In genomic region chr12:85175926-85176845, GRCm38 (mm10) we compare ENCODE assay signal across 10 mouse cellular contexts. TPM values are rescaled to one million over a fixed set of nuclear protein-coding genes. Genes with fewer than 3 reads are reported as not detected.
DNase-seq lines count a peak whose midpoint lies in the region; ATAC-seq and TF ChIP-seq lines count a peak whose summit lies in the region.
"Had no signal": no experiment of that assay in that cellular context is flagged by ENCODE, and none has a peak within 500 bp of the region (broad histone marks: within the 10 kb centered on the region; RNA-seq: fewer than 3 reads in every experiment).

No protein-coding gene starts in this region.

- no peak for TF ChIP-seq CTCF in kidney, postnatal 0 days (IDR thresholded peaks at IDR 0.05; ENCODE audit: low read depth)

- peak; percentile 49 for DNase-seq in adrenal gland, postnatal 10 days
- no peak for DNase-seq in adrenal gland, postnatal 4 days (ENCODE audit: low spot score in 2 of 2)
- peak; percentile 9 for DNase-seq in thymus, postnatal 4 days
- no peak for DNase-seq in thymus, postnatal 36 days
- DNase-seq in kidney, postnatal 0 days (ENCODE audit: low spot score) = peak; percentile 65
- DNase-seq in spleen, postnatal 10 days (ENCODE audit: low spot score in 2 of 2) = no peak
- no peak for DNase-seq in frontal cortex, postnatal 36 days (ENCODE audit: low spot score in 2 of 2)

- no peaks in the 10 kb centered on the region for H3K9me3 ChIP-seq in kidney, postnatal 0 days (replicated peaks; ENCODE audit: low read length)

- peaks cover 36% of the 10 kb centered on the region for H3K79me2 ChIP-seq in myocyte (ENCODE audit: control insufficient read depth, insufficient read depth)

- H3K4me1 ChIP-seq in kidney, postnatal 0 days (replicated peaks; ENCODE audit: insufficient read depth, low read length) = peaks cover 20% of the 10 kb centered on the region

- ATAC-seq in kidney, postnatal 0 days (replicated peaks; ENCODE audit: low FRiP score, low read depth) = peak; percentile 70

- H3ac ChIP-seq in myocyte (ENCODE audit: control insufficient read depth, insufficient read length) = peak overlapping the region; percentile 28

- peak overlapping the region; percentile 62 for H3K4me2 ChIP-seq in kidney, postnatal 0 days (ENCODE audit: low read length)
- H3K4me2 ChIP-seq in myocyte (ENCODE audit: low read depth) = peak overlapping the region; percentile 88

- H3K27me3 ChIP-seq in kidney, postnatal 0 days (ENCODE audit: insufficient read depth, low read length) = no peaks in the 10 kb centered on the region; the same call in 1 of the 2 replicates
- no peaks in the 10 kb centered on the region for H3K27me3 ChIP-seq in myocyte (ENCODE audit: control insufficient read depth, insufficient read depth, insufficient read length)

- H3K36me3 ChIP-seq in kidney, postnatal 0 days (ENCODE audit: insufficient read depth, low read length) = no peaks in the 10 kb centered on the region
- no peaks in the 10 kb centered on the region for H3K36me3 ChIP-seq in myocyte (ENCODE audit: control insufficient read depth, insufficient read depth)

- peak overlapping the region; percentile 31; the same call in 1 of the 2 replicates for H3K4me3 ChIP-seq in kidney, postnatal 0 days (replicated peaks; ENCODE audit: low read depth, low read length)
- peak overlapping the region; percentile 82 for H3K4me3 ChIP-seq in myocyte

- no peak overlapping the region for H3K27ac ChIP-seq in kidney, postnatal 0 days

- WGBS in kidney, postnatal 0 days = 13% methylated on average over 11 of the region's 11 CpGs

- peak overlapping the region; percentile 23; the same call in 1 of the 2 replicates for H3K9ac ChIP-seq in kidney, postnatal 0 days (ENCODE audit: low read depth, low read length)

- TF ChIP-seq POLR2A in myocyte (IDR thresholded peaks at IDR 0.05; ENCODE audit: insufficient read length, low read depth) = peak; percentile 87

TF ChIP-seq in myocyte, 11 proteins besides CTCF, POLR2A, EP300 and RAD21:
- no peak for TF ChIP-seq MAX (IDR thresholded peaks at IDR 0.05; ENCODE audit: low read depth)
- peak; percentile 84 for TF ChIP-seq POLR2AphosphoS2 (IDR thresholded peaks at IDR 0.05; ENCODE audit: insufficient read length, low read depth)
- TF ChIP-seq MYOD1 (IDR thresholded peaks at IDR 0.05; ENCODE audit: control insufficient read depth in 1 of 3, insufficient read length in 2 of 3, low read depth in 2 of 3) = peak in 1 of 3 experiments; percentile 38
- no peak for TF ChIP-seq TCF12 (IDR thresholded peaks at IDR 0.05; ENCODE audit: insufficient read depth, poor library complexity, severe bottlenecking)
- TF ChIP-seq MYOG (IDR thresholded peaks at IDR 0.05; ENCODE audit: control insufficient read depth in 1 of 3, insufficient read depth in 1 of 3, insufficient read length in 2 of 3, low read depth in 2 of 3) = peak in 1 of 3 experiments; percentile 39
TF ChIP-seq in myocyte: peak in this region for 3.

RNA-seq across cellular contexts. Expression of gene Pgf, which starts 1.4 kb away (rescaled TPM):
- 1 to 10 TPM; 1.8 TPM for total RNA-seq in adrenal gland, postnatal 10 days (2021)
- total RNA-seq in adrenal gland, postnatal 4 days (2021) = 1 to 10 TPM; 3.2 to 4.3 TPM
- 5.6 and 6.1 TPM in 2 replicates for polyA plus RNA-seq in kidney, postnatal 0 days (2015; fragmentation: Nextera tagmentation; extraction: Ambion mirVana)
- 41.9 TPM for polyA plus RNA-seq in myocyte (2012; fragmentation: generic; extraction: Trizol)
- total RNA-seq: neutrophil, adult 5-6 weeks had no signal
- polyA plus RNA-seq: erythroblast, embryonic 14.5 days had no signal

RNA-seq across cellular contexts. Expression of gene Rps6kl1, which starts 25.1 kb away (rescaled TPM):
- 1 to 10 TPM; 1.1 to 2.3 TPM for total RNA-seq in adrenal gland, postnatal 10 days (2021)
- 1 to 10 TPM; 3.6 to 3.9 TPM for total RNA-seq in adrenal gland, postnatal 4 days (2021)
- 0.87 and 1.1 TPM in 2 replicates for polyA plus RNA-seq in kidney, postnatal 0 days (2015; fragmentation: Nextera tagmentation; extraction: Ambion mirVana)
- polyA plus RNA-seq in myocyte (2012; fragmentation: generic; extraction: Trizol) = 0.53 TPM
- total RNA-seq: neutrophil, adult 5-6 weeks had no signal

RNA-seq across cellular contexts. Expression of gene Eif2b2, which starts 43.1 kb away (rescaled TPM):
- 10 to 100 TPM; 59.5 to 62.7 TPM for total RNA-seq in adrenal gland, postnatal 10 days (2021)
- 10 to 100 TPM; 84.2 to 89.1 TPM for total RNA-seq in adrenal gland, postnatal 4 days (2021)
- polyA plus RNA-seq in kidney, postnatal 0 days (2015; fragmentation: Nextera tagmentation; extraction: Ambion mirVana) = 76.0 and 82.0 TPM in 2 replicates
- polyA plus RNA-seq in myocyte (2012; fragmentation: generic; extraction: Trizol) = 342 TPM

Comparison
In these comparisons a context has a peak if more than half of its experiments do, and no peak if none do; other contexts are left out.
1. DNase-seq: peak in adrenal gland, postnatal 10 days (single experiment), thymus, postnatal 4 days (single experiment) and kidney, postnatal 0 days (single experiment); none in adrenal gland, postnatal 4 days (0 of 2), thymus, postnatal 36 days (0 of 2), spleen, postnatal 10 days (0 of 2) and frontal cortex, postnatal 36 days (0 of 2).